Mouse (Mus musculus): ENCODE data around the gene Ttll9. TPM values are rescaled to one million over a fixed set of nuclear protein-coding genes. Genes with fewer than 3 reads are reported as not detected.

Gene Ttll9
- total and polyA plus RNA-seq, 2 experiments from 2014 or later = 0.05 TPM; not detected in 1

DNA sequence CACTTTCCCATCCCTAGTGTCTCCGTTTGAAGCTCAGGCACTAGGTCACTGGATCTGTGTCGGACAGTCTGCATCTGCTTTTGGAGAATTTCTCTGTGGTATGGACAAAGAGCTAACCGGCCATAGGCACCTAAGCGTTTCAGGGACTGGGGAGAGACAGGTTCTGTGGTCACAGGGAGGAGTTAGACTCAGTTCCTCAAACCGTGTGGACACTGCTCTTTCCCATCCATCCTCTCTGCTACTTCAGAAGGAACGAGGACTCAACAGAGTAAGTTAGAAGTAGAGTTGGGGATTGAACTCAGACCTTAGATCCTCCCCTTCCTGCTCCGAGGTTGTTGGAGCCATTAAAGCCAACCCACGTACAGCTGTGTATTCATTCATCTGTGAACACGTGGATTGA is 89.3 kb downstream of the Ttll9 start:
- Histone ChIP-seq H3K9ac (replicated peaks; ENCODE audit: low read depth, low read length) (no peak overlapping the region), H3K27ac (ENCODE audit: low read depth) (no peak overlapping the region), H3K36me3 (replicated peaks; ENCODE audit: control insufficient read depth, insufficient read depth, low read length) (no peaks in the 10 kb centered on the region), H3K4me3 (ENCODE audit: low read depth, low read length) (no peak overlapping the region), H3K4me2 (ENCODE audit: low read depth, low read length) (no peak overlapping the region), H3K27me3 (ENCODE audit: control insufficient read depth, insufficient read depth, low read length) (peaks cover 29% of the 10 kb centered on the region), H3K4me1 (ENCODE audit: control insufficient read depth, insufficient read depth) (no peaks in the 10 kb centered on the region), H3K9me3 (replicated peaks; ENCODE audit: control insufficient read depth, low read length) (no peaks in the 10 kb centered on the region)
- DNase-seq (ENCODE audit: low spot score) (no peak), ATAC-seq (ENCODE audit: insufficient read depth, low read depth) (no peak)
- WGBS = 66% methylated on average over 9 of the region's 9 CpGs
- no peak for TF ChIP-seq CTCF (IDR thresholded peaks at IDR 0.05; ENCODE audit: low read depth)
- TF ChIP-seq EP300 (IDR thresholded peaks at IDR 0.05; ENCODE audit: low read depth) = no peak

DNA sequence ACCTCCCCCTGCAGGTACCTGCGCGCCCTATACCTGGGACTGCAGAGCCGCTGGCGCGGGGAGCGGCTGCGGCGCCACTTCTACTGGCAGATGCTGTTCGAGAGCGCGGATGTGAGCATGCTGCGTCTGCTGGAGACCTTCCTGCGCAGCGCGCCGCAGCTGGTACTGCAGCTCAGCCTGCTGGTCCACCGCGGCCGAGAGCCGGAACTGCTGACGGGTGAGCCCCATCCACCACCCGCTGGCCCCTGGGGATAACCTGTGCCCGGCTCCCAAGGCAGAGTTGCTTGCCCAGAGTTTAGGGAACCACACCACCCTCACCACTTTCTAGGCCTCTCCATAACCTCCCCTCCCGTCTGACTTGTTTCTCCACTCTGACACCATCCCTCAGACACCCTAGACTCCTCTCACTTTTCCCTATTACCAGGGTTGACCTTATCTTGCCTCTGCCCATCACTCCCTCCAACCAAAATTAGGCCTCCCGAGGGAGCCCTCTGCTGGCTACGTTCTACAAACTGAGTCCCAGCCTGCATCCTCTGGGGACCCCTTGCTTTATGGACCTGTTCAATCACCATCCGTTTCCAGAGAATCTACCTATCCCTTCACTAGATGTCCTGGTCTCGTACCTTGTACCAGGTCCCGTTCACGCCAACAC is 90.5 kb downstream of the Ttll9 start:
- peaks cover 29% of the 10 kb centered on the region for H3K27me3 ChIP-seq (ENCODE audit: control insufficient read depth, insufficient read depth, low read length)
- H3K9ac ChIP-seq (replicated peaks; ENCODE audit: low read depth, low read length) = no peak overlapping the region
- no peak for DNase-seq (ENCODE audit: low spot score)
- H3K36me3 ChIP-seq (replicated peaks; ENCODE audit: control insufficient read depth, insufficient read depth, low read length) = no peaks in the 10 kb centered on the region
- no peak overlapping the region for H3K27ac ChIP-seq (ENCODE audit: low read depth)
- no peak overlapping the region for H3K4me2 ChIP-seq (ENCODE audit: low read depth, low read length)
- no peak overlapping the region for H3K4me3 ChIP-seq (ENCODE audit: low read depth, low read length)
- no peaks in the 10 kb centered on the region for H3K9me3 ChIP-seq (replicated peaks; ENCODE audit: control insufficient read depth, low read length)
- no peaks in the 10 kb centered on the region for H3K4me1 ChIP-seq (ENCODE audit: control insufficient read depth, insufficient read depth)
- ATAC-seq (ENCODE audit: insufficient read depth, low read depth) = no peak
- TF ChIP-seq EP300 (IDR thresholded peaks at IDR 0.05; ENCODE audit: low read depth) (no peak), CTCF (IDR thresholded peaks at IDR 0.05; ENCODE audit: low read depth) (no peak)
- 8% methylated on average over 26 of the region's 30 CpGs for WGBS

DNA sequence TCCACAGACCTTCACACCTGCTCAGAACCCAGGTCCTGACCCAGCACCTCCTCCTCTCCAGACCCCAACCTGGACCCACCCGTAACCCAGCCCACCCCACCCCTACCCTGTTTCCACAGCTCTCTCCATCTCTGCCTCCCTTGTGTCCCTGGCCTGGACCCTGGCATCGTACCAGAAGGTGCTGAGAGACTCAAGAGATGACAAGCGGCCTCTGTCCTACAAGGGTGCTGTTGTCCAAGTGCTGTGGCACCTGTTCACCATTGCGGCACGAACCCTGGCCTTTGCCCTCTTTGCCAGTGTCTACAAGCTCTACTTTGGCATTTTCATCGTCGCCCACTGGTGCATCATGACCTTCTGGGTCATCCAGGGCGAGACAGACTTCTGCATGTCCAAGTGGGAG is 91.6 kb downstream of the Ttll9 start:
- DNase-seq (ENCODE audit: low spot score) (no peak), ATAC-seq (ENCODE audit: insufficient read depth, low read depth) (no peak)
- no peak overlapping the region for H3K9ac ChIP-seq (replicated peaks; ENCODE audit: low read depth, low read length)
- H3K4me2 ChIP-seq (ENCODE audit: low read depth, low read length) = no peak overlapping the region
- no peak for TF ChIP-seq EP300 (IDR thresholded peaks at IDR 0.05; ENCODE audit: low read depth)
- TF ChIP-seq CTCF (IDR thresholded peaks at IDR 0.05; ENCODE audit: low read depth) = no peak
- peaks cover 29% of the 10 kb centered on the region for H3K27me3 ChIP-seq (ENCODE audit: control insufficient read depth, insufficient read depth, low read length)
- H3K4me1 ChIP-seq (ENCODE audit: control insufficient read depth, insufficient read depth) = no peaks in the 10 kb centered on the region
- H3K4me3 ChIP-seq (ENCODE audit: low read depth, low read length) = no peak overlapping the region
- no peaks in the 10 kb centered on the region for H3K9me3 ChIP-seq (replicated peaks; ENCODE audit: control insufficient read depth, low read length)
- WGBS = 82% methylated on average over 8 of the region's 8 CpGs
- H3K36me3 ChIP-seq (replicated peaks; ENCODE audit: control insufficient read depth, insufficient read depth, low read length) = no peaks in the 10 kb centered on the region
- no peak overlapping the region for H3K27ac ChIP-seq (ENCODE audit: low read depth)

DNA sequence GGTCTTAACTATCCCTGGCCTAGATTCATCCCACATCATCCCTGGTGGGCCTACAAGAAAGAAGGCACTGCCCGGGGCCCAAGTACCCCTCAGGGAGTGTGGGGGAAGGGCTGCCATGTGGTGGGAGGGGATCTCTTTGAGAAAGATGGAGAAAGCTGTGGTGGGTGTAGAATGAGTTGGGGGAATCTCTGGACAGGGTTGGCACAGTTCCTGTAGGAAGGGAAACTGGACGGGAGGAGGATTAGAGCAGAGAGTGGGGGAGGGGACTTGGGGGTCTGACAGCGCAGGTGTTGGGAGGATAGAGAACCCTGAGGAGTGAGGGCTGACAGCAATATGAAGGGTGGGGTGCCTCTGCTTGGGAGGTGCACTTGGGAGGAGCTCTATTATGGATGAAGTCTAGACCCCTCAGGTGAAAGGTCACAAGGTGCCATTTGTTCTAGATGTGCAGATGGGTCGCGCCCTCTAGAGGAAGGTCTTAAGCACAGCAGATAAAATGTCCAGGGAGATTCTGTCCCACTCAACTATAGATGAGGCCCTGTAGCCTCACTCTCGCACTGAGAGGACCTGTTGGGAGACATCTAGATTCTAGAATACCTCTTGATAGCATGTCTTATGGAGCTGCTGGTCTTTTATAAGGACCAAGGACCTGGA is 93.1 kb downstream of the Ttll9 start:
- Histone ChIP-seq H3K9me3 (replicated peaks; ENCODE audit: control insufficient read depth, low read length) (no peaks in the 10 kb centered on the region), H3K4me1 (ENCODE audit: control insufficient read depth, insufficient read depth) (no peaks in the 10 kb centered on the region), H3K9ac (replicated peaks; ENCODE audit: low read depth, low read length) (no peak overlapping the region), H3K27ac (ENCODE audit: low read depth) (no peak overlapping the region), H3K4me3 (ENCODE audit: low read depth, low read length) (no peak overlapping the region), H3K27me3 (ENCODE audit: control insufficient read depth, insufficient read depth, low read length) (peaks cover 29% of the 10 kb centered on the region), H3K36me3 (replicated peaks; ENCODE audit: control insufficient read depth, insufficient read depth, low read length) (no peaks in the 10 kb centered on the region), H3K4me2 (ENCODE audit: low read depth, low read length) (no peak overlapping the region)
- no peak for TF ChIP-seq CTCF (IDR thresholded peaks at IDR 0.05; ENCODE audit: low read depth)
- no peak for TF ChIP-seq EP300 (IDR thresholded peaks at IDR 0.05; ENCODE audit: low read depth)
- no peak for ATAC-seq (ENCODE audit: insufficient read depth, low read depth)
- no peak for DNase-seq (ENCODE audit: low spot score)
- 52% methylated on average over 6 of the region's 6 CpGs for WGBS

Other genes with a start within 250 kb of the Ttll9 start
- gene Id1, start 226.2 kb upstream of the Ttll9 start, total RNA-seq (2014; rRNA removed; ENCODE audit: low replicate concordance) = 146 and 188 TPM in 2 replicates
- 46.7 and 59.3 TPM in 2 replicates for gene Id1, start 226.2 kb upstream of the Ttll9 start, polyA plus RNA-seq (2015; fragmentation: Nextera tagmentation; extraction: Ambion mirVana)
- 13.4 and 29.9 TPM in 2 replicates for gene Cox4i2, start 208.3 kb upstream of the Ttll9 start, total RNA-seq (2014; rRNA removed; ENCODE audit: low replicate concordance)
- 17.0 and 21.4 TPM in 2 replicates for gene Cox4i2, start 208.3 kb upstream of the Ttll9 start, polyA plus RNA-seq (2015; fragmentation: Nextera tagmentation; extraction: Ambion mirVana)
- 60.9 and 75.6 TPM in 2 replicates for gene Bcl2l1, start 130.8 kb upstream of the Ttll9 start, total RNA-seq (2014; rRNA removed; ENCODE audit: low replicate concordance)
- 34.5 and 35.0 TPM in 2 replicates for gene Bcl2l1, start 130.8 kb upstream of the Ttll9 start, polyA plus RNA-seq (2015; fragmentation: Nextera tagmentation; extraction: Ambion mirVana)
- gene Tpx2, start 114.5 kb upstream of the Ttll9 start, total RNA-seq (2014; rRNA removed; ENCODE audit: low replicate concordance) = 8.1 and 13.6 TPM in 2 replicates
- 15.0 and 15.1 TPM in 2 replicates for gene Tpx2, start 114.5 kb upstream of the Ttll9 start, polyA plus RNA-seq (2015; fragmentation: Nextera tagmentation; extraction: Ambion mirVana)
- not detected in 2 replicates for gene Mylk2, start 51.1 kb upstream of the Ttll9 start, total RNA-seq (2014; rRNA removed; ENCODE audit: low replicate concordance)
- gene Mylk2, start 51.1 kb upstream of the Ttll9 start, polyA plus RNA-seq (2015; fragmentation: Nextera tagmentation; extraction: Ambion mirVana) = 0.15 and 0.16 TPM in 2 replicates
- 4.5 and 8.6 TPM in 2 replicates for gene Foxs1, start 29.3 kb upstream of the Ttll9 start, total RNA-seq (2014; rRNA removed; ENCODE audit: low replicate concordance)
- 8.2 and 8.4 TPM in 2 replicates for gene Foxs1, start 29.3 kb upstream of the Ttll9 start, polyA plus RNA-seq (2015; fragmentation: Nextera tagmentation; extraction: Ambion mirVana)
- 0.12 TPM in 1 of 2 replicates, not detected in the other for gene Dusp15, start 10.8 kb upstream of the Ttll9 start, total RNA-seq (2014; rRNA removed; ENCODE audit: low replicate concordance)
- gene Dusp15, start 10.8 kb upstream of the Ttll9 start, polyA plus RNA-seq (2015; fragmentation: Nextera tagmentation; extraction: Ambion mirVana) = not detected in 2 replicates
- 24.1 and 71.8 TPM in 2 replicates for gene Pdrg1, start 52.9 kb downstream of the Ttll9 start, total RNA-seq (2014; rRNA removed; ENCODE audit: low replicate concordance)
- 120 and 129 TPM in 2 replicates for gene Pdrg1, start 52.9 kb downstream of the Ttll9 start, polyA plus RNA-seq (2015; fragmentation: Nextera tagmentation; extraction: Ambion mirVana)
- gene Xkr7, start 69.4 kb downstream of the Ttll9 start, total RNA-seq (2014; rRNA removed; ENCODE audit: low replicate concordance) = not detected in 2 replicates
- gene Xkr7, start 69.4 kb downstream of the Ttll9 start, polyA plus RNA-seq (2015; fragmentation: Nextera tagmentation; extraction: Ambion mirVana) = not detected in 2 replicates
- gene Ccm2l, start 103.5 kb downstream of the Ttll9 start, total RNA-seq (2014; rRNA removed; ENCODE audit: low replicate concordance) = 21.0 and 32.4 TPM in 2 replicates
- 3.5 and 4.3 TPM in 2 replicates for gene Ccm2l, start 103.5 kb downstream of the Ttll9 start, polyA plus RNA-seq (2015; fragmentation: Nextera tagmentation; extraction: Ambion mirVana)
- 3.8 and 6.4 TPM in 2 replicates for gene Hck, start 146.0 kb downstream of the Ttll9 start, total RNA-seq (2014; rRNA removed; ENCODE audit: low replicate concordance)
- 1.5 and 1.7 TPM in 2 replicates for gene Hck, start 146.0 kb downstream of the Ttll9 start, polyA plus RNA-seq (2015; fragmentation: Nextera tagmentation; extraction: Ambion mirVana)
- 35.7 and 37.8 TPM in 2 replicates for gene Tm9sf4, start 198.8 kb downstream of the Ttll9 start, total RNA-seq (2014; rRNA removed; ENCODE audit: low replicate concordance)
- gene Tm9sf4, start 198.8 kb downstream of the Ttll9 start, polyA plus RNA-seq (2015; fragmentation: Nextera tagmentation; extraction: Ambion mirVana) = 38.2 and 38.8 TPM in 2 replicates